Mouse (Mus musculus): ENCODE data around the gene Cpvl. TPM values are rescaled to one million over a fixed set of nuclear protein-coding genes. Genes with fewer than 3 reads are reported as not detected.

The Cpvl gene
- total and polyA plus RNA-seq, 3 experiments, result not detected

GRCm38 (mm10) chr6:53971729-53972128, 6.7 kb downstream of the Cpvl start:
- in situ Hi-C loops (cut with MboI; ENCODE audit: low pct_ligation_motif_present, low pct_unique_long_range_greater_than_20kb, low sequenced_read_pairs) (no loop called here), dilution Hi-C loops (cut with MboI; ENCODE audit: extremely low pct_ligation_motif_present, extremely low pct_unique_long_range_greater_than_20kb, low sequenced_read_pairs) (no loop called here)
- no peak for DNase-seq (ENCODE audit: extremely low read depth)
- Histone ChIP-seq H3K9me3 (replicated peaks; ENCODE audit: low read length) (no peaks in the 10 kb centered on the region), H3K36me3 (replicated peaks in 1 of 2; ENCODE audit: control insufficient read depth in 1 of 2, insufficient read depth in 1 of 2, low read length in 1 of 2) (no peaks in the 10 kb centered on the region), H3K79me2 (replicated peaks; ENCODE audit: control insufficient read depth, extremely low read depth, insufficient read depth, poor library complexity, severe bottlenecking) (no peaks in the 10 kb centered on the region), H3K9ac (ENCODE audit: insufficient read depth, low read depth) (no peak overlapping the region), H3K4me3 (replicated peaks in 1 of 3; ENCODE audit: low read depth in 2 of 3, low read length in 2 of 3, poor library complexity in 1 of 3) (no peak overlapping the region), H3K27ac (ENCODE audit: insufficient read depth, low read depth) (no peak overlapping the region), H3K27me3 (replicated peaks) (no peaks in the 10 kb centered on the region), H3K4me2 (ENCODE audit: insufficient read depth, low read depth, poor library complexity, severe bottlenecking) (no peak overlapping the region), H3K4me1 (ENCODE audit: control insufficient read depth in 1 of 2, insufficient read depth in 2 of 2) (peaks cover 0 to 23% of the 10 kb centered on the region in 2 experiments; a peak in 2 of 4 replicates)
- TF ChIP-seq USF2 (conservative IDR thresholded peaks at IDR 0.05; ENCODE audit: low read depth, low read length), result no peak
- no peak for TF ChIP-seq JUND (conservative IDR thresholded peaks at IDR 0.05; ENCODE audit: low read depth, low read length)

GRCm38 (mm10) chr6:53969081-53969480, 9.4 kb downstream of the Cpvl start:
- Histone ChIP-seq H3K9ac (ENCODE audit: insufficient read depth, low read depth) (no peak overlapping the region), H3K9me3 (replicated peaks; ENCODE audit: low read length) (no peaks in the 10 kb centered on the region), H3K27me3 (replicated peaks) (no peaks in the 10 kb centered on the region), H3K27ac (ENCODE audit: insufficient read depth, low read depth) (no peak overlapping the region), H3K36me3 (replicated peaks in 1 of 2; ENCODE audit: control insufficient read depth in 1 of 2, insufficient read depth in 1 of 2, low read length in 1 of 2) (no peaks in the 10 kb centered on the region), H3K79me2 (replicated peaks; ENCODE audit: control insufficient read depth, extremely low read depth, insufficient read depth, poor library complexity, severe bottlenecking) (no peaks in the 10 kb centered on the region), H3K4me1 (ENCODE audit: control insufficient read depth in 1 of 2, insufficient read depth in 2 of 2) (peaks cover 0 to 31% of the 10 kb centered on the region in 2 experiments; a peak in 2 of 4 replicates), H3K4me2 (ENCODE audit: insufficient read depth, low read depth, poor library complexity, severe bottlenecking) (no peak overlapping the region), H3K4me3 (replicated peaks in 1 of 3; ENCODE audit: low read depth in 2 of 3, low read length in 2 of 3, poor library complexity in 1 of 3) (no peak overlapping the region)
- TF ChIP-seq GABPA (IDR thresholded peaks at IDR 0.05; ENCODE audit: insufficient replicate concordance, low read depth, low read length) (no peak), RAD21 (IDR thresholded peaks at IDR 0.05; ENCODE audit: low read depth, low read length) (no peak), RCOR1 (conservative IDR thresholded peaks at IDR 0.05; ENCODE audit: low read depth, low read length) (no peak), CTCF (conservative IDR thresholded peaks at IDR 0.05 in 1 of 2, IDR thresholded peaks at IDR 0.05 in 1 of 2; ENCODE audit: low read depth in 2 of 2, low read length in 2 of 2) (no peak), MEF2A (IDR thresholded peaks at IDR 0.05; ENCODE audit: borderline replicate concordance, low read depth, low read length) (no peak), ZKSCAN1 (IDR thresholded peaks at IDR 0.05; ENCODE audit: borderline replicate concordance, low read depth, low read length) (no peak), MAFK (IDR thresholded peaks at IDR 0.05; ENCODE audit: insufficient replicate concordance, low read length) (no peak), ETS1 (conservative IDR thresholded peaks at IDR 0.05; ENCODE audit: low read depth, low read length) (no peak), NELFE (IDR thresholded peaks at IDR 0.05; ENCODE audit: low read depth, low read length) (no peak), CHD1 (IDR thresholded peaks at IDR 0.05; ENCODE audit: low read depth, low read length) (no peak), IRF4 (IDR thresholded peaks at IDR 0.05; ENCODE audit: low read depth, low read length) (no peak), NRF1 (IDR thresholded peaks at IDR 0.05; ENCODE audit: low read depth, low read length) (no peak), MAZ (IDR thresholded peaks at IDR 0.05; ENCODE audit: low read depth, low read length) (no peak), EP300 (IDR thresholded peaks at IDR 0.05; ENCODE audit: low read length) (no peak)
- no peak for DNase-seq (ENCODE audit: extremely low read depth)
- dilution Hi-C loops (cut with MboI; ENCODE audit: extremely low pct_ligation_motif_present, extremely low pct_unique_long_range_greater_than_20kb, low sequenced_read_pairs) (no loop called here), in situ Hi-C loops (cut with MboI; ENCODE audit: low pct_ligation_motif_present, low pct_unique_long_range_greater_than_20kb, low sequenced_read_pairs) (loop anchor here (10.0 kb wide), 1 partner anchor 256 kb away; no protein-coding TSS in a partner anchor)

Data from CH12.LX (cell line).